Mouse (Mus musculus): Measurements from ENCODE around the gene Gm3402.

GRCm38 (mm10) chr5:146468311-146468710 lies 45.6 kb upstream of the Gm3402 start:
- no peak for TF ChIP-seq EP300 (optimal IDR thresholded peaks at IDR 0.05)
- TF ChIP-seq CTCF (IDR thresholded peaks at IDR 0.05; ENCODE audit: low read depth) = no peak
